Comparison of ENCODE assay signal across 14 mouse cellular contexts in the genomic region with DNA sequence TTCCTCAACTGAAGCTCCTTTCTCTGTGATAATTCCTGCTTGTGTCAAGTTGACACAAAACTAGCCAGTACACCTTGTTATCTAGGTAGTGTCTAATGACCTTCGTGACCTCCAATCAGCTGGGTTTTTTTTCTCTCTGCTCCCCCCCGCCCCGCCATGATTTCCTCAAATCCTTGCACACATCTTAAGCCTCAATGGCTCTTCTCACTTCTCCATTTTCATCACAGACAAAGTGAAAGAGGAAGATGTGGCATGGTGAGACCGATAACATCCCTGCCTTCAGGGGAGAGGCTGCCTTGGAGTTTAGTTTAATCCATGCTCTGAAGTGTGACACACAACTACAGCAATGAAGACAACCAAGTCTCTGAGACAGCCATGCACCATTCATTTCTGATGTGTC. TPM values are rescaled to one million over a fixed set of nuclear protein-coding genes. Genes with fewer than 3 reads are reported as not detected.
DNase-seq lines count a peak whose midpoint lies in the region; ATAC-seq and TF ChIP-seq lines count a peak whose summit lies in the region.
"Had no signal": no experiment of that assay in that cellular context is flagged by ENCODE, and none has a peak within 500 bp of the region (broad histone marks: within the 10 kb centered on the region; RNA-seq: fewer than 3 reads in every experiment).

No protein-coding gene starts in this region.

- ATAC-seq in liver, embryonic 12.5 days: no peak
- no peak for ATAC-seq in liver, embryonic 14.5 days (ENCODE audit: insufficient read depth)
- ATAC-seq: hindbrain, embryonic 16.5 days; Patski had no signal

- H3K4me3 ChIP-seq in liver, adult 2 months (ENCODE audit: insufficient read depth, low read depth, low read length): no peak overlapping the region
- H3K4me3 ChIP-seq in liver, embryonic 12.5 days: no peak overlapping the region
- H3K4me3 ChIP-seq in liver, embryonic 14.5 days (ENCODE audit: insufficient read depth in 1 of 2, low read depth in 2 of 2, low read length in 2 of 2): no peak overlapping the region
- H3K4me3 ChIP-seq: forebrain, embryonic 10.5 days had no signal

- H3K4me1 ChIP-seq in liver, adult 2 months (ENCODE audit: control insufficient read depth, insufficient read depth, low read length): 0 out of 2 replicates have a peak, but pooled peaks cover 2% of the 10 kb centered on the region
- H3K4me1 ChIP-seq in liver, embryonic 12.5 days: no peaks in the 10 kb centered on the region
- no peaks in the 10 kb centered on the region for H3K4me1 ChIP-seq in liver, embryonic 14.5 days (replicated peaks; ENCODE audit: control insufficient read depth in 2 of 2, insufficient read depth in 2 of 2, low read length in 1 of 2)
- H3K4me1 ChIP-seq: forebrain, embryonic 10.5 days had no signal

- no peaks in the 10 kb centered on the region for H3K27me3 ChIP-seq in liver, adult 2 months (ENCODE audit: control insufficient read depth, insufficient read depth, low read length)
- no peaks in the 10 kb centered on the region for H3K27me3 ChIP-seq in liver, embryonic 12.5 days (replicated peaks)
- H3K27me3 ChIP-seq in liver, embryonic 14.5 days (ENCODE audit: control insufficient read depth, insufficient read depth, low read length): no peaks in the 10 kb centered on the region

- TF ChIP-seq EP300 in liver, embryonic 14.5 days (IDR thresholded peaks at IDR 0.05; ENCODE audit: low read depth): no peak

- no peak overlapping the region for H3K9ac ChIP-seq in liver, adult 2 months (ENCODE audit: low read depth, low read length)
- H3K9ac ChIP-seq in liver, embryonic 12.5 days: no peak overlapping the region
- no peak overlapping the region for H3K9ac ChIP-seq in liver, embryonic 14.5 days (replicated peaks)

- no peaks in the 10 kb centered on the region for H3K9me3 ChIP-seq in liver, embryonic 12.5 days (replicated peaks)
- no peaks in the 10 kb centered on the region for H3K9me3 ChIP-seq in liver, embryonic 14.5 days (ENCODE audit: control insufficient read depth, low read length)
- H3K9me3 ChIP-seq: forebrain, embryonic 10.5 days had no signal

- TF ChIP-seq POLR2A in liver, adult 2 months (IDR thresholded peaks at IDR 0.05; ENCODE audit: extremely low read depth, insufficient read depth, low read length): no peak

- DNase-seq in liver, adult 2 months (ENCODE audit: extremely low read depth, low read depth, low spot score): peak; percentile 21
- peak; percentile 73 for DNase-seq in MEL-GATA-1-ER (ENCODE audit: extremely low read depth, low read depth)
- DNase-seq in liver, embryonic 14.5 days (ENCODE audit: low read depth in 3 of 3, low spot score in 3 of 3): peak in 2 of 3 experiments; percentile 1 to 7
- DNase-seq in spleen, postnatal 36 days (ENCODE audit: low spot score in 2 of 2): peak; percentile 52 to 75
- no peak for DNase-seq in gastrocnemius, postnatal 10 days
- DNase-seq in adrenal gland, postnatal 4 days (ENCODE audit: low spot score in 2 of 2): no peak
- DNase-seq: cerebellum, adult 2 months; kidney, adult 18-20 months; lung, adult 2 months; thymus, postnatal 4 days had no signal

- 61% methylated on average over 4 of the region's 4 CpGs for WGBS in liver, adult 2 months
- 28% methylated on average over 4 of the region's 4 CpGs for WGBS in liver, embryonic 12.5 days (ENCODE audit: insufficient replicate concordance)
- WGBS in liver, embryonic 14.5 days (ENCODE audit: insufficient replicate concordance): 19% methylated on average over 4 of the region's 4 CpGs

- no peaks in the 10 kb centered on the region for H3K36me3 ChIP-seq in liver, adult 2 months (ENCODE audit: control insufficient read depth, insufficient read depth, low read length)
- H3K36me3 ChIP-seq in liver, embryonic 12.5 days: no peaks in the 10 kb centered on the region
- no peaks in the 10 kb centered on the region for H3K36me3 ChIP-seq in liver, embryonic 14.5 days (replicated peaks; ENCODE audit: control insufficient read depth, insufficient read depth, low read depth)
- H3K36me3 ChIP-seq: forebrain, embryonic 10.5 days had no signal

- H3K79me2 ChIP-seq in liver, adult 2 months (ENCODE audit: control insufficient read depth, insufficient read depth, low read length): no peaks in the 10 kb centered on the region

- no peak overlapping the region for H3K27ac ChIP-seq in liver, adult 2 months (replicated peaks; ENCODE audit: insufficient read depth, low read depth, low read length)
- no peak overlapping the region for H3K27ac ChIP-seq in liver, embryonic 12.5 days
- H3K27ac ChIP-seq in liver, embryonic 14.5 days: no peak overlapping the region
- H3K27ac ChIP-seq: forebrain, embryonic 10.5 days had no signal

- no peak for TF ChIP-seq CTCF in liver, adult 2 months (IDR thresholded peaks at IDR 0.05; ENCODE audit: low read depth, low read length)
- no peak for TF ChIP-seq CTCF in liver, embryonic 14.5 days (IDR thresholded peaks at IDR 0.05; ENCODE audit: low read depth)

- H3K4me2 ChIP-seq in liver, embryonic 12.5 days: no peak overlapping the region
- H3K4me2 ChIP-seq in liver, embryonic 14.5 days (ENCODE audit: low read depth): no peak overlapping the region

RNA-seq across cellular contexts. Expression of gene Epc2, which starts 26.5 kb away (rescaled TPM):
- total RNA-seq in liver, adult 2 months (2014; rRNA removed): 11.8 and 14.1 TPM in 2 replicates
- 2.4 and 2.5 TPM in 2 replicates for polyA plus RNA-seq in liver, adult 2 months (2012; rRNA removed)
- polyA plus RNA-seq in liver, embryonic 12.5 days (2016; fragmentation: Nextera tagmentation; extraction: Ambion mirVana): 2.8 and 3.1 TPM in 2 replicates
- polyA plus RNA-seq in liver, embryonic 14.5 days (2012; rRNA removed): 3.5 and 4.2 TPM in 2 replicates
- 1.9 and 3.2 TPM in 2 replicates for polyA plus RNA-seq in liver, embryonic 14.5 days (2014; fragmentation: Nextera tagmentation; extraction: Ambion mirVana)
- 10 to 100 TPM; 17.2 to 17.5 TPM for total RNA-seq in gastrocnemius, postnatal 10 days (2021)
- 10 to 100 TPM; 34.1 to 38.5 TPM for total RNA-seq in adrenal gland, postnatal 4 days (2021)

Comparison
In these comparisons a context has a peak if more than half of its experiments do, and no peak if none do; other contexts are left out.
1. DNase-seq: peak in liver, adult 2 months (single experiment), MEL-GATA-1-ER (single experiment), liver, embryonic 14.5 days (2 of 3) and spleen, postnatal 36 days (2 of 2); none in gastrocnemius, postnatal 10 days (single experiment) and adrenal gland, postnatal 4 days (0 of 2).